Mouse (Mus musculus) embryonic facial prominence, embryonic 14.5 days (tissue): ENCODE measurements around the gene Mup22. TPM values are rescaled to one million over a fixed set of nuclear protein-coding genes. Genes with fewer than 3 reads are reported as not detected.
"Not testable (repeated sequence)": the region's sequence is repeated elsewhere in the genome, so short reads cannot be mapped to it uniquely, and the experiment has no call there.

Source experiments
- ATAC-seq: fragments of 200-750 bp; cut with Nextera tagmentation; 2 replicates; pipeline ENCODE4 v1.8.0; 2017; ENCODE audit warnings: low read depth, moderate number of reproducible peaks, moderate TSS enrichment
- DNase-seq: peaks from one replicate; pipeline ENCODE4 v3.0.0-alpha.2; 2015; ENCODE audit warnings: low spot score
- H3K27ac ChIP-seq: fragments of 300-500 bp; sonication (generic); replicated peaks from 2 replicates; pipeline ENCODE4 v1.5.1; 2014; ENCODE audit warnings: low read depth, mild to moderate bottlenecking, low read length, moderate library complexity
- H3K27me3 ChIP-seq: fragments of 300-500 bp; sonication (generic); replicated peaks from 2 replicates; pipeline ENCODE4 v1.6.1; 2014; ENCODE audit warnings: low read length; ENCODE audit not compliant: control insufficient read depth, insufficient read depth
- H3K36me3 ChIP-seq: fragments of 300-500 bp; sonication (generic); 2 replicates; pipeline ENCODE4 v1.6.1; 2014; ENCODE audit warnings: low read length, mixed read lengths; ENCODE audit not compliant: control insufficient read depth, insufficient read depth
- H3K4me1 ChIP-seq: fragments of 300-500 bp; sonication (generic); 2 replicates; pipeline ENCODE4 v1.6.1; 2014; ENCODE audit warnings: antibody characterized with exemption, low read length; ENCODE audit not compliant: control insufficient read depth, insufficient read depth
- H3K4me2 ChIP-seq: fragments of 300-500 bp; sonication (generic); 2 replicates; pipeline ENCODE4 v1.6.1; 2014; ENCODE audit warnings: low read depth, mild to moderate bottlenecking, low read length, moderate library complexity, mixed read lengths
- H3K4me3 ChIP-seq: fragments of 300-500 bp; sonication (generic); 2 replicates; pipeline ENCODE4 v1.5.1; 2014; ENCODE audit warnings: low read depth, mild to moderate bottlenecking, low read length
- H3K9ac ChIP-seq: fragments of 300-500 bp; sonication (generic); 2 replicates; pipeline ENCODE4 v1.6.1; 2014; ENCODE audit warnings: low read depth, mild to moderate bottlenecking, low read length, moderate library complexity, mixed read lengths
- H3K9me3 ChIP-seq: fragments of 300-500 bp; sonication (generic); 2 replicates; pipeline ENCODE4 v1.6.1; 2016; ENCODE audit warnings: low read length; ENCODE audit not compliant: control insufficient read depth
- WGBS: fragments of 180-500 bp; shearing (Covaris S2); extraction: QIAGEN DNeasy Blood & Tissue Kit; methylation state at CpG from one replicate; pipeline ENCODE4 v1.1.7; 2014; 5-methylcytosine and 5-hydroxymethylcytosine counted together
- polyA plus RNA-seq: library from polyadenylated mRNA; unstranded; fragments of >200 nt; fragmentation: Nextera tagmentation; extraction: Ambion mirVana; gene quantifications from 2 replicates; pipeline ENCODE4 v1.2.1, GENCODE M21; 2014

The Mup22 gene
- polyA plus RNA-seq = 0.46 TPM in 1 of 2 replicates, not detected in the other

- not testable (repeated sequence) for DNase-seq, ATAC-seq, H3K9ac ChIP-seq, H3K9me3 ChIP-seq, H3K4me2 ChIP-seq, H3K36me3 ChIP-seq, H3K4me1 ChIP-seq, H3K4me3 ChIP-seq, H3K27me3 ChIP-seq, H3K27ac ChIP-seq
- WGBS = 90% methylated on average over 3 of the region's 4 CpGs
Observed at GRCm38 (mm10) chr4:60821363-60821762, at the start of gene Mup22. TSS of gene Mup22 (minus strand) at chr4:60821463.

- not testable (repeated sequence) for H3K36me3 ChIP-seq, H3K4me3 ChIP-seq, H3K27me3 ChIP-seq, ATAC-seq, H3K27ac ChIP-seq, H3K9ac ChIP-seq, H3K9me3 ChIP-seq, DNase-seq, H3K4me2 ChIP-seq, H3K4me1 ChIP-seq
Observed at GRCm38 (mm10) chr4:60840889-60841288, 19.6 kb upstream of the Mup22 start.

Other genes with a start within 250 kb of the Mup22 start
- gene Mup10, start 239.3 kb downstream of the Mup22 start, polyA plus RNA-seq = not detected in 2 replicates
- gene Mup11, start 159.1 kb downstream of the Mup22 start, polyA plus RNA-seq = not detected in 2 replicates
- gene Mup12, start 80.1 kb downstream of the Mup22 start, polyA plus RNA-seq = not detected in 2 replicates